Mouse (Mus musculus) MEL (cell line): Measurements from ENCODE around the gene Nkd1. TPM values are rescaled to one million over a fixed set of nuclear protein-coding genes. Genes with fewer than 3 reads are reported as not detected.

Source experiments
- DNase-seq: peaks from one replicate; pipeline ENCODE4 v3.0.0; 2011; ENCODE audit warnings: low read depth, low spot score
- H3K27ac ChIP-seq: 2 replicates; pipeline ENCODE4 v1.5.1; 2012; ENCODE audit warnings: low read depth, mild to moderate bottlenecking, control low read depth, low read length, moderate library complexity; ENCODE audit not compliant: control insufficient read depth
- H3K27me3 ChIP-seq, 2 experiments: fragments of 150-350 bp in 1 of 2; sonication (generic) in 1 of 2; 2 replicates each; pipeline ENCODE4 v1.6.1; 2012; ENCODE audit warnings: low read length in 2 of 2, mild to moderate bottlenecking in 2 of 2, improper control_type of control experiment in 1 of 2, moderate library complexity in 1 of 2; ENCODE audit not compliant: insufficient read depth in 2 of 2, control insufficient read depth in 1 of 2
- H3K36me3 ChIP-seq, 2 experiments: 2 replicates each; pipeline ENCODE4 v1.6.1; 2012 to 2014; ENCODE audit warnings: low read length in 2 of 2, improper control_type of control experiment in 1 of 2, inconsistent platforms in 1 of 2, mild to moderate bottlenecking in 1 of 2; ENCODE audit not compliant: insufficient read depth in 2 of 2, control insufficient read depth in 1 of 2
- H3K4me1 ChIP-seq, 2 experiments: fragments of 150-350 bp in 1 of 2; sonication (generic) in 1 of 2; 2 replicates each; pipeline ENCODE4 v1.6.1; 2012; ENCODE audit warnings: low read length in 2 of 2, improper control_type of control experiment in 1 of 2, mild to moderate bottlenecking in 1 of 2; ENCODE audit not compliant: insufficient read depth in 2 of 2, control insufficient read depth in 1 of 2
- H3K4me3 ChIP-seq, 2 experiments: fragments of 150-350 bp in 1 of 2; sonication (generic) in 1 of 2; 2 replicates each; pipeline ENCODE4 v1.5.1; 2012; ENCODE audit warnings: low read depth in 2 of 2, low read length in 2 of 2, mild to moderate bottlenecking in 2 of 2, moderate library complexity in 2 of 2, control low read depth in 1 of 2, improper control_type of control experiment in 1 of 2; ENCODE audit not compliant: control insufficient read depth in 1 of 2, insufficient read depth in 1 of 2
- H3K79me2 ChIP-seq: 2 replicates; pipeline ENCODE4 v1.6.1; 2012; ENCODE audit warnings: mild to moderate bottlenecking, low read length, moderate library complexity; ENCODE audit not compliant: control insufficient read depth, poor library complexity, insufficient read depth
- H3K9ac ChIP-seq: 2 replicates; pipeline ENCODE4 v1.6.1; 2012; ENCODE audit warnings: low read depth, mild to moderate bottlenecking, control low read depth, low read length, moderate library complexity; ENCODE audit not compliant: control insufficient read depth, poor library complexity, severe bottlenecking
- H3K9me3 ChIP-seq: fragments of 150-350 bp; sonication (generic); replicated peaks from 2 replicates; pipeline ENCODE4 v1.6.1; 2012; ENCODE audit warnings: mild to moderate bottlenecking, low read length, improper control_type of control experiment, moderate library complexity; ENCODE audit not compliant: insufficient read depth
- BHLHE40 ChIP-seq: IDR thresholded peaks from 2 replicates; pipeline ENCODE4 v1.6.1; 2012; ENCODE audit warnings: low read depth, mild to moderate bottlenecking, inconsistent platforms, low read length, improper control_type of control experiment, borderline replicate concordance
- CHD1 ChIP-seq: IDR thresholded peaks from 2 replicates; pipeline ENCODE4 v1.6.1; 2012; ENCODE audit warnings: low read depth, mild to moderate bottlenecking, inconsistent platforms, low read length, improper control_type of control experiment
- CTCF ChIP-seq, 3 experiments: IDR thresholded peaks in 2 of 3; conservative IDR thresholded peaks in 1 of 3; 2 replicates each; pipeline ENCODE4 v1.5.1; 2011 to 2012; ENCODE audit warnings: low read length in 3 of 3, low read depth in 2 of 3, mild to moderate bottlenecking in 2 of 3, improper control_type of control experiment in 1 of 3, inconsistent platforms in 1 of 3, mixed read lengths in 1 of 3, moderate library complexity in 1 of 3; ENCODE audit not compliant: control insufficient read depth in 1 of 3, insufficient read depth in 1 of 3, poor library complexity in 1 of 3, severe bottlenecking in 1 of 3
- E2F4 ChIP-seq: IDR thresholded peaks from 2 replicates; pipeline ENCODE4 v1.6.1; 2011; ENCODE audit warnings: low read depth, low read length, improper control_type of control experiment, borderline replicate concordance
- ELF1 ChIP-seq: IDR thresholded peaks from 2 replicates; pipeline ENCODE4 v1.6.1; 2014; ENCODE audit warnings: low read depth, mild to moderate bottlenecking, inconsistent platforms, low read length, improper control_type of control experiment, moderate library complexity
- EP300 ChIP-seq, 2 experiments: IDR thresholded peaks; 2 replicates each; pipeline ENCODE4 v1.6.1; 2011; ENCODE audit warnings: improper control_type of control experiment in 2 of 2, low read length in 2 of 2, low read depth in 1 of 2, mild to moderate bottlenecking in 1 of 2
- HCFC1 ChIP-seq: IDR thresholded peaks from 2 replicates; pipeline ENCODE4 v1.6.1; 2012; ENCODE audit warnings: low read depth, mild to moderate bottlenecking, inconsistent platforms, low read length, improper control_type of control experiment, moderate library complexity
- KAT2A ChIP-seq: conservative IDR thresholded peaks from 2 replicates; pipeline ENCODE4 v1.6.1; 2012; ENCODE audit warnings: low read depth, low read length, improper control_type of control experiment, inconsistent platforms
- MAFK ChIP-seq: IDR thresholded peaks from 2 replicates; pipeline ENCODE4 v1.6.1; 2011; ENCODE audit warnings: low read depth, mild to moderate bottlenecking, low read length, improper control_type of control experiment, borderline replicate concordance
- MAX ChIP-seq: IDR thresholded peaks from 2 replicates; pipeline ENCODE4 v1.6.1; 2011; ENCODE audit warnings: low read length, improper control_type of control experiment
- MAZ ChIP-seq: IDR thresholded peaks from 2 replicates; pipeline ENCODE4 v1.6.1; 2012; ENCODE audit warnings: low read depth, mild to moderate bottlenecking, inconsistent platforms, low read length, improper control_type of control experiment
- MXI1 ChIP-seq: IDR thresholded peaks from 2 replicates; pipeline ENCODE4 v1.6.1; 2011; ENCODE audit warnings: mild to moderate bottlenecking, low read depth, low read length, improper control_type of control experiment
- RAD21 ChIP-seq: IDR thresholded peaks from 2 replicates; pipeline ENCODE4 v1.6.1; 2011; ENCODE audit warnings: mild to moderate bottlenecking, low read depth, low read length, improper control_type of control experiment
- TAL1 ChIP-seq: IDR thresholded peaks from 2 replicates; pipeline ENCODE4 v1.6.1; 2012; ENCODE audit warnings: mild to moderate bottlenecking, inconsistent platforms, low read length, moderate library complexity, mixed read lengths
- TCF12 ChIP-seq: IDR thresholded peaks from 2 replicates; pipeline ENCODE4 v1.6.1; 2014; ENCODE audit warnings: low read depth, mild to moderate bottlenecking, inconsistent platforms, low read length, improper control_type of control experiment, moderate library complexity
- USF2 ChIP-seq, 2 experiments: IDR thresholded peaks; 2 replicates each; pipeline ENCODE4 v1.6.1; 2011 to 2012; ENCODE audit warnings: improper control_type of control experiment in 2 of 2, low read length in 2 of 2, borderline replicate concordance in 1 of 2, inconsistent platforms in 1 of 2, low read depth in 1 of 2, mild to moderate bottlenecking in 1 of 2; ENCODE audit not compliant: insufficient read depth in 1 of 2
- ZC3H11A ChIP-seq: IDR thresholded peaks from 2 replicates; pipeline ENCODE4 v1.6.1; 2012; ENCODE audit warnings: low read depth, mild to moderate bottlenecking, inconsistent platforms, low read length, improper control_type of control experiment
- ZMIZ1 ChIP-seq: IDR thresholded peaks from 2 replicates; pipeline ENCODE4 v1.6.1; 2012; ENCODE audit warnings: low read depth, mild to moderate bottlenecking, inconsistent platforms, low read length, improper control_type of control experiment, moderate library complexity
- polyA plus RNA-seq, 2 experiments: library from polyadenylated mRNA; stranded (reverse) in 1 of 2; unstranded in 1 of 2; fragments of >175 nt in 1 of 2; fragments of >200 nt in 1 of 2; gene quantifications; 2 replicates each; pipeline versions ENCODE4 v1.2.1 to v1.2.4; 2012; ENCODE audit warnings: low replicate concordance in 2 of 2, low read depth in 1 of 2; ENCODE audit not compliant: insufficient read length in 2 of 2, insufficient read depth in 1 of 2, missing spikeins in 1 of 2
- total RNA-seq: library from RNA; depleted of rRNA; stranded (reverse); fragments of 300-350 nt; gene quantifications from 2 replicates; pipeline ENCODE4 v1.2.3, GENCODE M21; 2012

The Nkd1 gene
- total and polyA plus RNA-seq, 3 experiments: not detected

- no peak for TF ChIP-seq BHLHE40
- TF ChIP-seq ZC3H11A: no peak
- no peak for TF ChIP-seq MAFK
- TF ChIP-seq MAX: no peak
- no peak for TF ChIP-seq EP300 (IDR thresholded peaks at IDR 0.05; ENCODE audit: low read depth in 1 of 2, low read length in 2 of 2)
- no peak for TF ChIP-seq HCFC1
- no peak for TF ChIP-seq CTCF (IDR thresholded peaks at IDR 0.05 in 2 of 3, conservative IDR thresholded peaks at IDR 0.05 in 1 of 3; ENCODE audit: control insufficient read depth in 1 of 3, insufficient read depth in 1 of 3, low read depth in 2 of 3, low read length in 3 of 3, poor library complexity in 1 of 3, severe bottlenecking in 1 of 3)
- TF ChIP-seq ZMIZ1: no peak
- no peak for TF ChIP-seq KAT2A
- TF ChIP-seq MAZ: no peak
- no peak for TF ChIP-seq E2F4
- TF ChIP-seq RAD21: no peak
- no peak for TF ChIP-seq MXI1
- no peak for TF ChIP-seq CHD1
- TF ChIP-seq ELF1: no peak
- TF ChIP-seq TCF12: no peak
- TF ChIP-seq TAL1: no peak
- no peak for TF ChIP-seq USF2 (IDR thresholded peaks at IDR 0.05; ENCODE audit: borderline replicate concordance in 1 of 2, insufficient read depth in 1 of 2, low read depth in 1 of 2, low read length in 2 of 2)
- TF ChIP-seq, all 39 proteins: peak for 0
- no peaks in the 10 kb centered on the region for H3K9me3 ChIP-seq
These were observed 27.1 kb upstream of the Nkd1 start for GRCm38 (mm10) chr8:88494076-88494475.

GRCm38 (mm10) chr8:88495071-88495805 is 25.9 kb upstream of the Nkd1 start:
- H3K36me3 ChIP-seq: no peaks in the 10 kb centered on the region
- H3K79me2 ChIP-seq: no peaks in the 10 kb centered on the region
- H3K27ac ChIP-seq: no peak overlapping the region
- DNase-seq: no peak
- H3K4me1 ChIP-seq: no peaks in the 10 kb centered on the region
- no peak for TF ChIP-seq KAT2A
- H3K27me3 ChIP-seq: no peaks in the 10 kb centered on the region
- H3K9ac ChIP-seq: no peak overlapping the region
- H3K9me3 ChIP-seq: no peaks in the 10 kb centered on the region
- no peak overlapping the region for H3K4me3 ChIP-seq

More at GRCm38 (mm10) chr8:88494076-88494475, 27.1 kb upstream of the Nkd1 start:
- H3K79me2 ChIP-seq: no peaks in the 10 kb centered on the region
- no peak overlapping the region for H3K9ac ChIP-seq
- no peaks in the 10 kb centered on the region for H3K27me3 ChIP-seq
- no peak overlapping the region for H3K27ac ChIP-seq
- H3K4me1 ChIP-seq: no peaks in the 10 kb centered on the region
- H3K4me3 ChIP-seq: no peak overlapping the region
- no peak for DNase-seq
- no peaks in the 10 kb centered on the region for H3K36me3 ChIP-seq
